Mouse (Mus musculus) thymus, postnatal 4 days (tissue): ENCODE data around the gene Smdt1.
"Not testable (repeated sequence)": the region's sequence is repeated elsewhere in the genome, so short reads cannot be mapped to it uniquely, and the experiment has no call there.

Source experiments
- DNase-seq: peaks from one replicate; pipeline ENCODE4 v3.0.0; 2021

The Smdt1 gene

DNA sequence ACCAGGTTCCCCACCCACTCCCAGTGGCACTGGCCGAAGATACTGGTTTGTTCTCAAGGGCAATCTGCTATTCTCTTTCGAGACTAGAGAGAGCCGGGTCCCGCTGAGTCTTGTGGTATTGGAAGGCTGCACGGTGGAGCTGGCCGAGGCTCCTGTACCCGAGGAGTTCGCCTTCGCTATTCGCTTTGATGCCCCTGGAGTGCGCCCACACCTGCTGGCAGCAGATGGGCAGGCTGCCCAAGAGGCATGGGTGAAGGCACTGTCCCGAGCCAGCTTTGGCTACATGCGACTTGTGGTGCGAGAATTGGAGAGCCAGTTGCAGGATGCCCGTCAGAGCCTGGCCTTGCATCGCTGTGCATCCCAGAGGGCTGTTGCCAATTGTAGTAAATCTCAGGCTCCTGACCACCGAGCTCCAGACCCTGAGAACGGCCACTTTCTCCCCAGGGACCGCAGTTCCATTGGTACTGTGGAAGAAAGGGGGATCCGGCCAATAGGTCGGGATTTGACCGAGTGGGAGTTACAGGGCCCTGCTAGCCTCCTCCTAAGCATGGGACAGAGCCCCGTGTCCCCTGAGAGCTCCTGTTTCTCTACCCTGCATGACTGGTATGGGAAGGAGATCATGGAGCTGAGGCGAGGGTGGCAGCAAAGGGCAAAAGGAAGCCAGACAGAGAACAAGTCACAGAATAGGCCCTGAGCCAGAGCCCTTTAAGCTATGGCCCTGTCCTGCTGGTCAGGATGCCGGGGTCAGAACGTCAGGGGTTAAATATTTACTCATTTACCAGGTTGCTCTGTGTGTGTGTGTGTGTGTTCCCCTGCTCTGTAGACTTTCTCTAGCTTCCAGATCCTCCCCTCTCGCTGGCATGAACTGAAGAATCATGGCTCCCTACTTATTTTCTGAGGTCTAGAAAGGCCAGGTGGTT is 4.9 kb downstream of the Smdt1 start:
- DNase-seq = no peak

DNA sequence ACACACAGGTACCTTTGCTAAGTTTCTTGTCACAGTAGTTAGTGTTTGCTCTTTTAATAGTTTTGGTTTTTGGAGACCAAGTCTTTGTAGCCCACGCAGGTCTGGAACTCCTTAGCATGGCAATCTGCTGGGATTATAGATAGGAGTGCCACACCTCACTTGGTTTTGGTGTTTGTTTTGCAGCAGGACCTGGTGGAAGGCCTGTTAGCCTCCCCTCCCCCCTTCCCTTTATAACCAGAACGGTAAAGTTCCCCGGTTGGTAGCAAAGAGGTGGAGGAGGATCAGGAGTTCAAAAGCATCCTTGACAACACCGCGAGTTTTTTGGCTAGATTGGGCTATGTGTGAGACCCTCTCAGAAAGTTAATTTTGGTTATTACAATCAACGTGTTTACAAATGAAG is 6.2 kb downstream of the Smdt1 start:
- DNase-seq = no peak

DNA sequence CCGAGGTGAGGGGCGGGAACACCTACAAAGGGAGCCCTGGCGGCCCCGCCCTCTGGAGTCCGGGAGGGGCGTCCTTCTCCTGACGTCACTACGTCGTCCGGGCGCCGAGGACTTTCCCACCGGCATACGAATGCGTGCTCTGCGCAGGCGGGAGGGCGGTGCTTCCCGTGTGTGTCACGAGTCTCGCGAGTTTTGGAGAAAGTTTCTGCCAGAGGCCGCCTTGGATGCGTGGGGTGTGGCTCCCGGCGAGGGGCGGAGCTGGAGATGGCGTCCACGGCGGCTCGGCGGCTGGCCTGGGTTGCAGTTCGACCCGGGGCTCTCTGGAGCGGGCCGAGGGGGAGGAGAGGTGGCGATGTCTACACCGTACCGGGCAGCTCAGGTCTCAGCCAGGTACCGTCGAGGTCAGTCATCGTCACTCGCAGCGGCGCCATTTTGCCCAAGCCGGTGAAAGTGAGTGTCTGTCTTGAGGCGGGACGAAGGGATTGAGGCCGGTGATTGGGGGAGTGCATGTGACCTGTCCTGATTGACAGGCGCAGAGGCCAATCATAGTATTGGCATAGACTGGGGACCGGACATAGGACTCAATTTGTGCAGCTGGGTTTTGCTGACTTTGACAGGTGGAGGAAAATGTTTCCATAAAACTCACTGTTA is 7.2 kb downstream of the Smdt1 start:
- peak; percentile 97 for DNase-seq

DNA sequence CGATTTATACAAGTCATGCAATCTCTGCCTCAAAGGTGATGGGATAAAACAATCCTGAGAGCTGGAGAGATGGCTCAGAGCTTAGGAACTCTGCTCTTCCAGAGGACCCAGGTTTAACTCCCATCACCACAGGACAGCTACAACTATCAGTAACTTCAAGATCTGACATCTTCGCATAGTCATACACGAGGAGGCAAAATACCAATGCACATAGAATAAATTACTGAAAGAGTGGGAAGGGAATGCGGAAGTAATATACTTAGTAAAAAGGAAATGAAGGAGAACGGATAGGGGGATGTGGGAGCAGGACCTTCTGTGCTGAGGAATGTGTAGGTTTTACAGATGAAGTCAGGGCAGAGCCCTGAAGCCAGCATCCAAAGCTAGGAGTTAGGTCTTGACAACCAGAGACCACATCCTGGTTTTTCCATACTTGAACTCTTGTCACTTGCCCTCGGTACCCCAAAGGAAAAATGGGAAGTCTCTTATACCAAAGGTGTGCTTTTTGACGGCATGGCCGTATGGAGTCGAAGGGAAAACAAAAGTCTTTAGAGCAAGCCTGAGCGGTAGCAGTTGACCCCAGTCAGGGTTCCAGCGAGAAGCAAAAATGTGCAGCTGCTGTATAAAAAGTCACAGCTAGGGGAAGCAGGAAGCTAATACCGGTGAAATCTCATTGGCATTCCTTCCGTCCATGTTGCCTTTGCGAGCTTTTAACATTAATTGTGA is 8.0 kb downstream of the Smdt1 start:
- no peak for DNase-seq

DNA sequence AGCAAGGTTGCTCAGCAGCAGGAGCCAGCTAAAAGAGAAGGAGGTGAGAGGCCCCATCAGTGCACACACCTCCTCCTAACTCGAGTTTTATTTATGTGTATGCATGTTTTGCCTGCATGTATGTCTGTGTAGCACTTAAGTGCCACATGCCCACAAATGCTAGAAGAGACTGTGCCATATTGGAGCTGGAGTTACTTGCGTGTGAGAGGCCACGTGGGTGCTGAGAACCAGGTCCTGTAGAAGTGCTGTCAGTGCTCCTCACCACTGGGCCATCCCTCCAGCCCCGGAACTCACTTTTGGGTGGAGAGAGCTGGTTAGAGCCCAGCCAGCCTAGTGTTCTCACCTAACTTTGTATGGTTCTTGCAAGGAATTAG is 8.5 kb downstream of the Smdt1 start:
- no peak for DNase-seq

DNA sequence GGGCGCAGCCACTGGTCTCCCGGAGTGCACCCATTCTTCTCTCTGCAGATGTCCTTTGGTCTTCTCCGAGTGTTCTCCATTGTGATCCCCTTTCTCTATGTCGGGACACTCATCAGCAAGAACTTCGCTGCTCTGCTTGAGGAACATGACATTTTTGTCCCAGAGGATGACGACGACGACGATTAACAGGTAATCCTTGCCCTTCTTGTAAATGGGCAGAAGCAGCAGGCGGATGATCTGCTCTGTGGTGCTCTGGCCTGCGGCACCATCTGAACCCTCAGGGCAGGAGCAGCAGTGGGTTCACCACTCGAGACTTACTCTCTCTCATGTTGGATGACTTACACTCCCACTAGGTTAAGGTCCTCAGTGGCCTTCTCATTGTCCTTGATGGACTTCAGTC is 9.1 kb downstream of the Smdt1 start:
- DNase-seq = no peak

DNA sequence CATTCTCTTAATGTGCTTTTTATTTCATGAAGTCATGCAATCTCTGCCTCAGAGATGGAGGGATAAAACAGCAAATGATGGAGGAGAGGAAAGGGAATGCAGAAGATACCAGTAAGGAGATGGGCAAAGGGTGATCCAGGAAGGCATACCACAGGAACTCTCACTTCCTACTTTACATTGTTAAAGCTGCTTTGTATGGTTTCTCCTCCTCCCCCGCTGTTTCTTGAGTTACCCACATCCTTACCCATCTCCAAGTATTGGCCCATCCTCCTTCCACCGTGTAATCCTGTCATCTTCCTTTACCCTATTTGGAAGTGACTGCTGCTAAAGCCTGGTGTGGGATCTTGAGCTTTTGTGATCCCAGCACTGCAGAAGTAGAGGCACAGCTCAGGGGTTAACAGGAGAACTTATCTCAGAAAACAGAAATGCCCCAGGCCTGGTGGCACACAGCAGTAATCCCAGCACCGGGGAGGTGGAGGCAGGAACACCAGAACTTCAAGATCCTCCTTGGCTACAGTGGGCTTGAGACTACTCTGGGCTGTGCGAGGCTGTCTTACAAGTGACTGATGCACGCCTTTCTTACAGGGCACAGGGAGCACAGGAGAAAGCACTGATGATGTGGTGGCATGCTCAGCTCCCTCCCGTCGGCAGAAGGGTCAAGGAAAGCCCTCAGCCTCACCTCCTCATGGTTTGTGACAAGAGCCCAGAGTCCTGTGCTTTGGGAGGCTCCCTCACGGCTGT is 9.7 kb downstream of the Smdt1 start:
- DNase-seq = no peak

DNA sequence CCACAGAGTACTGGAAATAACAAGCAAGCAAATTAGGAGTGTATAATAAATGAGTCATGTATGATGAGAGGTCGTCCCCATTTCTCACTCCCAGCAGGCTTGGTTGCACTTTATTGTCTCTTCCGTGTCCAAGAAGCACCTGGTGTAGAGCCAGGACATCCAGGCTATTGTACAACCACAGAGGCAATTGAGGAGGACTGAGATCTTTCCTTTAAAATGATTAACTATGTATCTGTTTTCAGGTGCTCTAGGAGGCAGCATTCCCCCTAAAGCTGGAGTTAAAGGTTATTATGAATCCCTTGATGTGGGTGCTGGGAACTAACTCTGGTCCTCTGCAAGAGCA is 10.2 kb downstream of the Smdt1 start:
- no peak for DNase-seq

DNA sequence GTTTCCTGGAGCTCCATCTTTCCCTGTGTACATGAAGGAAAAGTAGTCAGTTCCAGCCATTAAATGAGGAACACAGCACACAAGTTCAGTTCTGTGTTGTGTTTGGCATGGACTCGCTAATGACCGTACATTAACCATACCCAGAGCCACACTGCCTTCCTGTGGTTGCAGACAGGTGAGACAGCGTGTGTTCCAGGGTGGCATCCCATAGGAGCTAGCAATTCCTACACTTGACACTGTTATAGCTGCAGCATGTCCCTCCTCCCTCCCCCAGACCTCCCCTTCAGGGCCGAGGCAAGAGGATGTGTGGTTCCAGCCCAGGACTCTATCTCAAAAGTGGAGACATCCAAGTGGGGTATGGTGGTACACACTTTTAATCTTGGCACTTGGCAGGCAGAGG is 11.6 kb downstream of the Smdt1 start:
- no peak for DNase-seq

DNA sequence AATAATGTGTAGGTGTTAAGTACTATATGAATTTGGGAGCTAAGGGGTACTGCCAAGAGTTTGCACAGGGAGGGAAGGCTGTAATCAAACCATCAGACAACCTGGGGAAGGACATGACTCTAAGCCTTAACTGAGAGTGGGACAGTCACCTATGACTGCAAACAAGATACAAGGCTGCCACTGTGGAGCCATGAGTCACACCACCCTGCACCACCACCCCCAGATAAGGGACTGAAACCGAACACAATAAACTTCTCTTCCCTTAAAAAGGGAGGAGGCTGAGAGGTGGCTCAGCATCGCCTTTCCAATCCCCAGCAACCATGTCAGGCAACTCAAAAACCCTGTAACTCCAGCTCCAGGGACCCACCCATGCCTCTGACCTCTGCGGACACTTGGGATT is 12.7 kb downstream of the Smdt1 start:
- DNase-seq = no peak

DNA sequence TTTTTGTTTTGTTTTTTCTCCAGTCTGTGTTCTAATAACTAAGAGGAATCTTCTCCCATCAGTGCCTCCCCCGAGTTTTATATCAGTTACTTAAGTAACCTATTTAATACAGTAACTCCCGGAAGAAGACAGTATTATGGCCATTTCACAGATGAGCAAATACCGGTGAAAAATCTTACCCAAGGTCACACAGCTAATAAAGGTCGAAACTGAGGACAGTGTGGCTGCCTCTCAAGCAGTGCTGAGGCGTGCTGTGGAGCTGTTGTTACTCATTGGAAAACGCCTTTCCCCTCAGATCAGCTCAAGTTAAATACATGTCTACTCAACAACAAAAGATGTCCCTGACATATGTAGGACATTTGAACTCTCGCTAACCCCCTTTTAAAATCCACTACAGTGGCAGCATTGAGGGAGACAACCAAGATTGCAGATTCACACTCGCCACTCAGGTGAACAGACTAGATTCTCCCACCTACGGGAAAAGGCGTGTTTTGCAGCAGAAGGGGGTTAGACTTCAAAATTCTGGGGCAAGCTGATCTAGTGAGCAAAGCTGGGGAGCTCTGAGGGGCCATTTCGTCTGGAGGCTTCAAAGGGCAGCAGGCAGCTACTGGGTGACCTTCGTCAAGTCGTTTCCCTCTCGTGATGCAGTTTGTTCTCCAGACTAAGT is 14.5 kb downstream of the Smdt1 start:
- peak; percentile 36 for DNase-seq

DNA sequence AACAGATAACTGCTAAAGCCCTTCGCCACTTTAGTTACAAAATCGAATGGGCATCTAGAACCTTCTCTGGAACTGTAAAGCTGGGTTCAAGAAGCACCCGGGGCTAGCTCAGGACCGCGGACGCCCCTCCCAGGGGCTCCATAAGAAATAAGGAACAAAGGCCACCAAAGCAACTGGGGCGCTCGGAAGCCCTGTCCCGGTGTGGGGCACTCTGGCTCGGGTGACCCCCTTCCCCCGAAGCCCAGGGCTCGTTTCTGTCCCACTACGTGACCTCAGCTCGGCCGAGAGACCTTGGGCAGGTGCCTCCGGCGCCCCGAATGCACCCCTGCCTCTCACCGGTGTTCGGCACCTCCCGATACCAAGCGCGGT is 15.0 kb downstream of the Smdt1 start:
- DNase-seq = no peak

DNA sequence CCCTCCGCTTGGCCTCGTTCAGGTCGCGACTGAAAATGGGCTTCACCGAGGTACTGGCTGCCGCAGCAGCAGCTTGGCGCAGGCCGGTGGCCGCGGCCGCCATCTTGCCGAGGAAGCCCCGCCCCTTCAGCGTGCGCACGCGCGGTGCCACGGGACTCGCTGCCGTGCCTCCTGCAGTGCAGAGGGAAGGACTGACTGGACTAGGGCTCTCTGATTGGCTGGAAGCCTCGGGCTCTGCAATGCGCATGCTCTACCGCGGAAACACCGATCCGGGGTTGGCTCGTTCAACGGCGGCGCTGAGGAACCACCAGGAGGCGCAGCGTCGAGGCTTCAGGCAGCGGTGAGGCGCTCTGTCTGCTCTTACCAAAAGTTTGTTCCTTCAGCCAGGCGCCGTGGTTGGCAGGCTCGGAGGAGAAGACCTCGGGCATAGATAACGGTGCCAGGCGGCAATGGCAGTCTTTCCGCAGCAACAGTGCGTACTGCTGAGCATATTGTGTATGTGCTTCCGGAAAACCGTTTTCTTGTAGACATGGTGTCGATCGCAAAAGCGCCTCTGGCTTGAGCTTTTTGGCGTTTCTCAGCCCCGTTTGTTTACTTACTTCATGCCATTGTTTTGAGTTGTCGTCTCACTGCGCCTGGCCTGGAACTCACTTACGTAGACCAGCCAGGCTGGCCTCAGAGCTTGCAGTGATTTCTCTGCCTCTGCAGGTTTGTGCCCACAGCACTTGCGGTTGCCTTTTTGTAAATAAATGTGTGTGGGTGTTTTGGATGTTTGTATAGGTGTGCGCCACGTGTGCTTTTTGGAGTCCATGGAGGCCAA is 15.6 kb downstream of the Smdt1 start, which contains the start of gene Ndufa6:
Gene Ndufa6 (minus strand): TSS at position 197 of the 820 bp plus-strand sequence.
- peak; percentile 99 for DNase-seq

DNA sequence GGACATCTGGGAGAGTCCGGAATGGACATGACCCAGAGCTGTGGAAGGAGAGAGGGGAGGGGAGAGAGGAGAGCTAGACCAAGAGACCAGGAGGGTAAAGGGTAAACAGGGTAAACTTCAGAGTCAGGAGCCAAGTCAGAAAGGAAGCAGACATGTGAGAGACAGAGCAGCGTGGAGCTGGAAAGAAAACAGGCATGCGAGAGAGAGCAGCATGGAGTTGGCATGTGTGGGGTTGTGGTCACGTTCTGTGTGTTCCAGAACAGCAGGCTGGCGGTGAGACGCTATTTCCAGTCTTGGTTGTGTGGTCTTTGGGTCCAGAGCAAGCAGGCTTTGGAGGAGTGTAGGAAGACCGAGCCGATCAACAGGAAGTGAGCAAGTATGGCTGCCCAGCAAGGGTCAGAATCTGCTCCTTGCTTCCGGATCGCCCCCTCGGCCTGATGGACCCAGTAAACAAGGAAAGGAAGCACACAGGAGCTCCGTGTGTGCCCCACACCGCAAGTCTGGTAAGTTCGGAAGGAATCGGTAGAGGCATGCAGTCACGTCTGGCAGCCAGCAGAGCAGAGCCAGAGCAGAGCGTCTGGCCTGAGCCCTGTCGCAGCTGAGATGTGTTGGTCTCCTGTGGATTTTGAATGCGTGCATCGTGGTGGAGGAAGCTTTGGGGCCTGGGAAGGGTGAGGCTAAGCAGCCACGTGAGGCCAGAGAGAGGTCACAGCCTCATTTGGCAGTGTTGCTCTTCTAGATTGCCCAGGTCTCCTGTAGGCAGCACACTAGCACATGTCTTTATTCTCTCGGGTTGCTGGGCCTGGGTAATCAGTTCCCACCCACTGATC is 19.9 kb downstream of the Smdt1 start:
- DNase-seq = no peak

DNA sequence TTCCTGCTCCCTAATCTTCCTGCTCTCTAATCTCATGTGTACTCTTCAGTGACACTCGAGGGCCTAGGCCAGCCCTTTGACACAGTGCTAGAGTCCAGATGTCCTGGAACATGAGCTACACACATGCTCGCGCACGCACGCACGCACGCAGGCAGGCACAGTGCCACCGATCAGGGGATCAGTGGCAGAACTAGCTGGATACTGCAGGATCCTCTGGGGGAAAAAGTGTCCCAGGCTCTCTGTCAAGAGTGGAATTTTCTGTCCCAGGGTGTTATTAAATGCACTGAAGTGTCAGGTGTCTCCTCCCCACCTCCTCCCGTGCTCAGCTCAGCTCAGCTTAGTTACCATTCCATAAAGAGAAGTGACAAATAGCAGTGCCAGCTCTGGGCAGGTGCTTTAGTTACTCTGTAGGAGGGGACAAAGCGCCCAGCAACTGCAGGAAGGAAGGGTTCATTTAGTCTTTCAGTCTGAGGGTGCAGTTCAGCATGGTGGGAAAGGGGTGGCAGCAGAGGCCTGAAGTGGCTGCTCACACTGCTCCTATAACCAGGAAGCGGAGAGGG is 22.8 kb downstream of the Smdt1 start:
- DNase-seq = peak; percentile 50

DNA sequence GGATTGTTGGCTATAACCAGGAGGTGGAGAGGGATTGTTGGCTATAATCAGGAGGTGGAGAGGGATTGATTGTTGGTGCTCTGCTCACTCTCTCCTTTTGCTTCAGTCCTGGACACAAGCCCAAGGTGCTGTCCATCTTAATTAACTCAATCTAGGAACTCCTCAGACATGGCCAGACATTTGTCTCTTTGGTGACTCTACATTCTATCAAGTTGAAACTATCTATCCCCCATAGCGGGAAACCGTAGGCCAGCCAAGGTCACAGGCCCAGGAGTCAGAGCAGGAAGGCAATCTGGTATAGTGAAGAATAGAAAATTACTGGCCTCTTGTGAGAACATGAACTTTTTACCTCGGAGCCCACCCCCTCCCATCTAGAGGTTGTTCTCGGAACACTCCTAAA is 23.5 kb downstream of the Smdt1 start:
- no peak for DNase-seq

DNA sequence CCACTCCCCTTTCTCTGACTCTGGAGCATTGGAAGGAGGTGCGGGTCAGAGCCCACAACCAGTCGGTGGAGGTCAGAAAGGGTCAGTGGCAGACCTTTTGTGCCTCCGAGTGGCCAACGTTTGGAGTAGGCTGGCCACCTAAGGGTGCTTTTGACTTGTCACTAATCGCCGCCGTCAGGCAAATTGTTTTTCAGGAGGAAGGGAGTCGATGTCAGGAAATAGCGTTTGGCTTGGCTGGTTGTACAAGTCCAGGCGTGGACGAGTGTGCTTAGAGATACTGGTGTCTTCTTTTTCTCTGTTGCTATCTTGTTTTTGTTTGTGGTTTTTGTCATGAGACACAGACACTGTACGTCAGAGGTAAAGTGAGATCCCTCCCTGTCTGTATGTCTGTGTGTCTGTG is 25.0 kb downstream of the Smdt1 start:
- DNase-seq = not testable (repeated sequence)

DNA sequence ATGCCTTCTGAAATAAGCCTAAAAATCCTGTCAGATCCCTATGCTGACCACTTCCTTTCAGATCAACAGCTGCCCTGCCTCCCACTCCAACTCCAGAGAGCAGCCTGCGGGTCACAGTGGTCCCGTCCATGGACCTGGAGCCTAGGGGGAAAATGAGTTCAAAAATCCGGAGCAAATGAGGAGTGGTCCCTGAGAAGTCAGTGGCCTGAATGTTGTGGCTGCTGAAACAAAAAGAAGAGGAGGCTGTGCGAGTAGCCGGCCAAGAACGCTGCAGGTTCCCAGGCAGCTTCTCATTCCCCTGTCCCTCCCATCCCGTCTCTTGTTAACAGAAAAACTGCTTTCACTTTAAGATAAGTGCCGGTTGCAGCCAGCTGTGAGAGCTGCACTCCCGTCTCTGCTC is 25.8 kb downstream of the Smdt1 start:
- DNase-seq = not testable (repeated sequence)

DNA sequence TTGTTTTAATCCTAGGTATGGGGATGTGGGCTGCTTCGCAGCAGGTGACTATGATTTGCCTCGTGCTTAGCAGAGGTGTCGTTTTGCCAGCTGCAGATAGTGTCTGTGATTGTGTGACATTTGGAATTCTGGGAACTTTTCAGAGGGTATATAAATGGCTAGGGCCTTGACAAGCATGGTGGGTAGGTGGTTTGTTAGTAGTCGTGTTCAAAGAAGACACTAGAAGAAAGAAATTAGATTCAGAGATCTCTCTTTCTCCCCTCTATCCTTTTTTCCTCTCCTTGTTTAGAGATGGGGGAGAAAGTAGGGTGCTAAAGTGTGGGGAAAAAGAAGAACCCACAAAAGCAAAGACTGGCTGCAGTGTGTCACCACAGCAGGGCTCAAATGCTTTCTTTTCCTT is 29.4 kb downstream of the Smdt1 start:
- DNase-seq = no peak

DNA sequence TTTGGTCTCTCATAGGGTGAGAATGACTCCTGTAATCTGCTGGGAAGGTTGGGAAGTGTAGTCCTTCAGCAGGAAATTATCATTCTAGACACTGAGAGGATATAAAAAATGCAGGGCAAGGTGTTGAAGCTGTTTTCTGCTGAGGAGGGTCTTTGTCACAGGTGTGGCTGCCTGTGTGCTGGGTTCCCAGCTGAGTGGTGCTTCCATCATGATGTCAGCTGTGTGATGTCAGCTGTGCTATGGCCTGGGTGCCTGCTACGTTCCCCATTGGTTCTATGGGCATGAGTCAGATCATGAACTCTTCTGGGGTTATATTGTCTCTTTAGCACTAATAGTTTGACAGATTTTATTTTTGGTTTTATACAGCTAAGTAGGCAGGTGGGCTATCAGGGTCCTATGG is 30.1 kb downstream of the Smdt1 start:
- DNase-seq = no peak
